Mouse (Mus musculus): Measurements from ENCODE around the gene Fam192a. TPM values are rescaled to one million over a fixed set of nuclear protein-coding genes. Genes with fewer than 3 reads are reported as not detected.

Gene Fam192a
- total RNA-seq, 1 experiment = 35.9 TPM

DNA sequence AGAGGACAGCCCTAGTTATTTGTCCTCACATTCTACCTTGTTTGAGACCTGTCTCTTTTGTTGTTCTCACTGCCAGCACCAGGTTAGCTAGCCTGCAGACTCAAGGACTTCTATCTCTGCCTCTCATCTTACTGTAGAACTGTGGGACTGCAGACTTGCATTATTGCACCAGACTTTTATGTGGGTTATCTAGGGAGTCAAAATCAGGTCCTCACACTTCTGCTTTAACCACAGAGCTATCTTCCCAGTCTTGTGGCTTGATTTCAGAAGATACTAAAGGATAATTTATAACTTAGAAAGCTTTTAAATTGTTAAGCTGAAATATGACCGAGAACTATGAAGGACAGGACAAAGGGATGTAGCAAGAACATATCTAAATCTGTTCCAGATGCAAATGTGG is 23.1 kb upstream of the Fam192a start:
- no peaks in the 10 kb centered on the region for H3K9me3 ChIP-seq (ENCODE audit: control insufficient read depth, insufficient read depth, low read depth, low read length)
- H3K9ac ChIP-seq (ENCODE audit: insufficient read depth, low read depth, low read length, poor library complexity, severe bottlenecking) = no peak overlapping the region
- no peak overlapping the region for H3K4me3 ChIP-seq (ENCODE audit: insufficient read depth in 1 of 2, low read depth in 1 of 2, low read length in 2 of 2, poor library complexity in 1 of 2, severe bottlenecking in 1 of 2)
- H3K36me3 ChIP-seq (ENCODE audit: control insufficient read depth, insufficient read depth, low read length, poor library complexity, severe bottlenecking) = no peaks in the 10 kb centered on the region
- no peak overlapping the region for H3K27ac ChIP-seq (ENCODE audit: insufficient read depth, low read depth, low read length, poor library complexity, severe bottlenecking)
- TF ChIP-seq ZC3H11A (IDR thresholded peaks at IDR 0.05; ENCODE audit: borderline replicate concordance, low read depth, low read length) (no peak), CHD2 (IDR thresholded peaks at IDR 0.05; ENCODE audit: low read depth, low read length) (no peak), MAFK (IDR thresholded peaks at IDR 0.05; ENCODE audit: insufficient read depth, low read depth, low read length) (no peak), ZNF384 (IDR thresholded peaks at IDR 0.05; ENCODE audit: low read depth, low read length) (no peak), HCFC1 (IDR thresholded peaks at IDR 0.05; ENCODE audit: borderline replicate concordance, insufficient read depth, low read length) (no peak)
- no peaks in the 10 kb centered on the region for H3K4me1 ChIP-seq (ENCODE audit: control insufficient read depth in 2 of 2, insufficient read depth in 2 of 2, low read length in 2 of 2, poor library complexity in 1 of 2)
- in situ Hi-C loops (cut with MboI; ENCODE audit: low sequenced_read_pairs in 2 of 2, unreplicated experiment in 2 of 2) = no loop called here
- no peak for DNase-seq (ENCODE audit: low read depth, low spot score)

DNA sequence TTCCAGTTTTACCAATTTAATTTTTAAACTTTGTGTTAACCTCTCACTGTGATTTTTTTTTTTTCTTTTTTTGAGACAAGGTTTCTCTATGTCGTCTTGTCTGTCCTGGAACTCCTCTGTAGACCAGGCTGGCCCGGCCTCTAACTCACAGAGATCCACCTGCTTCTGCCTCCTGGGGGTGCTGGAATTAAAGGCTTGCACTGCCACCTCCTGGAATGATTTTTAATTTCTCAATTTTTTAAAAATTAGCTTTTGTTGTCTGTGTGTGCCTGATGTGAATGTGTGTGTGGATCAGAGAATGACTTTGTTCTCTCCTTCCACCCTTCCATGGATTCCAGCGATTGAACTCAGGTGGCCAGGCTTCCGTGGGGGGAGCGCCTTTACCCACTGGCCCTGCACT is 5.3 kb upstream of the Fam192a start:
- Histone ChIP-seq H3K9ac (ENCODE audit: insufficient read depth, low read depth, low read length, poor library complexity, severe bottlenecking) (no peak overlapping the region), H3K4me1 (ENCODE audit: control insufficient read depth in 2 of 2, insufficient read depth in 2 of 2, low read length in 2 of 2, poor library complexity in 1 of 2) (peaks cover 0 to 2% of the 10 kb centered on the region in 2 experiments; a peak in 1 of 4 replicates), H3K9me3 (ENCODE audit: control insufficient read depth, insufficient read depth, low read depth, low read length) (no peaks in the 10 kb centered on the region), H3K4me3 (ENCODE audit: insufficient read depth in 1 of 2, low read depth in 1 of 2, low read length in 2 of 2, poor library complexity in 1 of 2, severe bottlenecking in 1 of 2) (no peak overlapping the region), H3K27ac (ENCODE audit: insufficient read depth, low read depth, low read length, poor library complexity, severe bottlenecking) (no peak overlapping the region), H3K36me3 (ENCODE audit: control insufficient read depth, insufficient read depth, low read length, poor library complexity, severe bottlenecking) (no peaks in the 10 kb centered on the region)
- in situ Hi-C loops (cut with MboI; ENCODE audit: low sequenced_read_pairs in 2 of 2, unreplicated experiment in 2 of 2) = no loop called here
- TF ChIP-seq HCFC1 (IDR thresholded peaks at IDR 0.05; ENCODE audit: borderline replicate concordance, insufficient read depth, low read length) (no peak), ZC3H11A (IDR thresholded peaks at IDR 0.05; ENCODE audit: borderline replicate concordance, low read depth, low read length) (no peak), CHD2 (IDR thresholded peaks at IDR 0.05; ENCODE audit: low read depth, low read length) (no peak), MAFK (IDR thresholded peaks at IDR 0.05; ENCODE audit: insufficient read depth, low read depth, low read length) (no peak), ZNF384 (IDR thresholded peaks at IDR 0.05; ENCODE audit: low read depth, low read length) (no peak)
- no peak for DNase-seq (ENCODE audit: low read depth, low spot score)

DNA sequence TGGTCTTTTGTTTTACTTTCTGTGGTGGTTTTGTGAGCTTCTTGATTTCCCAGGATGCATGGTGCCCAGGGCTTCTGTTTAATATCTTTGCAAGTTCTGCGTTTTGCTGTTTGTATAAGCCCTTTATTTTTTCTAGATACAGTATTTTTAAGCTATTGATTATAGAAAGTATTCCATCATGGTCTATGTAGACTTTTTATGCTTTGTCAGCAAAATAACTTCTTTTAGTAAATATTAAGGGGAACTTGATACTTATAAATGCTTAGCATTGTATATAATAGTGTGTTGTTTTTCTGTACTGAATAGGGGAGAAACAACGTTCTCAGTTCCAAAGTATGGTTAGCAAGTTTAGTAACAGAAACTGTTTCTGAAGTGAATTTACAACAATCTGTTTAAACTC is 2.2 kb upstream of the Fam192a start:
- no peak overlapping the region for H3K4me3 ChIP-seq (ENCODE audit: insufficient read depth in 1 of 2, low read depth in 1 of 2, low read length in 2 of 2, poor library complexity in 1 of 2, severe bottlenecking in 1 of 2)
- in situ Hi-C loops (cut with MboI; ENCODE audit: low sequenced_read_pairs in 2 of 2, unreplicated experiment in 2 of 2) = no loop called here
- no peaks in the 10 kb centered on the region for H3K9me3 ChIP-seq (ENCODE audit: control insufficient read depth, insufficient read depth, low read depth, low read length)
- TF ChIP-seq HCFC1 (IDR thresholded peaks at IDR 0.05; ENCODE audit: borderline replicate concordance, insufficient read depth, low read length) (no peak), MAFK (IDR thresholded peaks at IDR 0.05; ENCODE audit: insufficient read depth, low read depth, low read length) (peak; percentile 88)
- no peak for DNase-seq (ENCODE audit: low read depth, low spot score)
- H3K4me1 ChIP-seq (ENCODE audit: control insufficient read depth in 2 of 2, insufficient read depth in 2 of 2, low read length in 2 of 2, poor library complexity in 1 of 2) = peaks cover 0 to 2% of the 10 kb centered on the region in 2 experiments; a peak in 1 of 4 replicates
- no peak overlapping the region for H3K9ac ChIP-seq (ENCODE audit: insufficient read depth, low read depth, low read length, poor library complexity, severe bottlenecking)
- H3K27ac ChIP-seq (ENCODE audit: insufficient read depth, low read depth, low read length, poor library complexity, severe bottlenecking) = no peak overlapping the region
- no peaks in the 10 kb centered on the region for H3K36me3 ChIP-seq (ENCODE audit: control insufficient read depth, insufficient read depth, low read length, poor library complexity, severe bottlenecking)

DNA sequence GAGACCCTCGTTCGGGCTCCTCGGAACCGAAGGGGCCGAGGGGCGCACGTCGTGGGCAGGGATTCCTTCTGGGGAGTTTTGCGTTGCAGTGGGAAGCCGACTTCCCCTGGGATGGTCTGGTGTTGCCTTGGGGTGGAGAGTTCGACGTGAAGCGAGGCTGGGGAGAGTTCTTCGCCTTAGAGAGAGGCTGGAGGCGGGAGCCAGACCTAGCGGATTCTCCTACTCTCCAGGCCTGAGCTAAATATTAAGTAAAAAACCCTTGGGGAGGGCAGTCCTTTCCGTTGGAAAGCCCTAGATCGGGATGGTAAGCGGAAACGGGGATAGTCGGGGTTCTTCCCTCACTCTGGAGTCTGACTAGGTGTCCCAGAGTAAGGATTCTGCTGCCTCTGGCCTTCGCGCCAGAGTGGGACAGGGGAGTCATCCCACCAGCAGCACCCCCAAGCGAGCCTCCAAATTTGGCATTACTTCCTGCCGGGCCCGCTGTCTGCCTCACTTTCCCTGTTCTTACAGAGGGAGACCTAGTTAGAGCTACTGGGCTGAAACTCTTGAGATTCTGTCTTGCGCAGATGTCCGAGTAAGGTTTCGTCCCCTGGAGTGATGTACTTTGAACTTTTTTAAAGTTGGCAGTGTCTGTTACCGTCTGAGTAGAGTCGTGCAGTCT is 804 bp upstream of the Fam192a start:
- peak overlapping the region; percentile 69 for H3K9ac ChIP-seq (ENCODE audit: insufficient read depth, low read depth, low read length, poor library complexity, severe bottlenecking)
- in situ Hi-C loops (cut with MboI; ENCODE audit: low sequenced_read_pairs in 2 of 2, unreplicated experiment in 2 of 2) = no loop called here
- H3K36me3 ChIP-seq (ENCODE audit: control insufficient read depth, insufficient read depth, low read length, poor library complexity, severe bottlenecking) = no peaks in the 10 kb centered on the region
- H3K4me1 ChIP-seq (ENCODE audit: control insufficient read depth in 2 of 2, insufficient read depth in 2 of 2, low read length in 2 of 2, poor library complexity in 1 of 2) = peaks cover 0 to 2% of the 10 kb centered on the region in 2 experiments; a peak in 1 of 4 replicates
- no peak for DNase-seq (ENCODE audit: low read depth, low spot score)
- H3K4me3 ChIP-seq (ENCODE audit: insufficient read depth in 1 of 2, low read depth in 1 of 2, low read length in 2 of 2, poor library complexity in 1 of 2, severe bottlenecking in 1 of 2) = peak overlapping the region; percentile 75 to 82
- H3K27ac ChIP-seq (ENCODE audit: insufficient read depth, low read depth, low read length, poor library complexity, severe bottlenecking) = no peak overlapping the region
- TF ChIP-seq CHD2 (IDR thresholded peaks at IDR 0.05; ENCODE audit: low read depth, low read length) = no peak
- no peak for TF ChIP-seq MAFK (IDR thresholded peaks at IDR 0.05; ENCODE audit: insufficient read depth, low read depth, low read length)
- no peak for TF ChIP-seq HCFC1 (IDR thresholded peaks at IDR 0.05; ENCODE audit: borderline replicate concordance, insufficient read depth, low read length)
- TF ChIP-seq ZC3H11A (IDR thresholded peaks at IDR 0.05; ENCODE audit: borderline replicate concordance, low read depth, low read length) = no peak
- TF ChIP-seq ZNF384 (IDR thresholded peaks at IDR 0.05; ENCODE audit: low read depth, low read length) = no peak
- H3K9me3 ChIP-seq (ENCODE audit: control insufficient read depth, insufficient read depth, low read depth, low read length) = no peaks in the 10 kb centered on the region

Measured in ES-E14 (cell line).